Mouse (Mus musculus) granulocyte monocyte progenitor cell, adult 5-6 weeks (primary cell): ENCODE measurements at regions not wholly inside any gene's neighbourhood (a gene's known extent, or its start where the extent isn't known, plus 50 kb on each side); places are given as distances from the start of the nearest gene placed in this dataset.
A peak's percentile ranks its signal among the peaks of the same experiment; 100 is the strongest.
"Not testable (repeated sequence)": the region's sequence is repeated elsewhere in the genome, so short reads cannot be mapped to it uniquely, and the experiment has no call there.

ENCODE experiments used
- ATAC-seq: replicated peaks from 2 replicates; pipeline ENCODE4 v1.8.0; 2016; ENCODE audit warnings: mild to moderate bottlenecking, moderate TSS enrichment, inconsistent platforms; ENCODE audit not compliant: poor library complexity, severe bottlenecking

GRCm38 (mm10) chr13:81008864-81009766 lies 125.9 kb downstream of the Arrdc3 start:
- ATAC-seq, result no peak

GRCm38 (mm10) chr13:81013953-81014352 lies 130.8 kb downstream of the Arrdc3 start:
- peak; percentile 62 for ATAC-seq

- ATAC-seq, result no peak
Measured at GRCm38 (mm10) chr13:81020106-81020747, 137.0 kb downstream of the Arrdc3 start.

- no peak for ATAC-seq
Measured at GRCm38 (mm10) chr13:81020811-81021210, 137.6 kb downstream of the Arrdc3 start.

GRCm38 (mm10) chr13:81022410-81022809 lies 139.2 kb downstream of the Arrdc3 start:
- no peak for ATAC-seq

GRCm38 (mm10) chr13:81025241-81025760 lies 142.1 kb downstream of the Arrdc3 start:
- not testable (repeated sequence) for ATAC-seq

GRCm38 (mm10) chr13:81037316-81037715 lies 154.1 kb downstream of the Arrdc3 start:
- ATAC-seq, result no peak

- no peak for ATAC-seq
Measured at GRCm38 (mm10) chr13:81038736-81039135, 155.6 kb downstream of the Arrdc3 start.

GRCm38 (mm10) chr13:81040494-81040893 lies 157.3 kb downstream of the Arrdc3 start:
- no peak for ATAC-seq

- ATAC-seq, result peak; percentile 97
Measured at GRCm38 (mm10) chr13:81041646-81042045, 158.5 kb downstream of the Arrdc3 start.
